Mouse (Mus musculus): Measurements from ENCODE around the gene Hoxa5. TPM values are rescaled to one million over a fixed set of nuclear protein-coding genes. Genes with fewer than 3 reads are reported as not detected.
A peak's percentile ranks its signal among the peaks of the same experiment; 100 is the strongest.

Hoxa5 gene
- polyA plus RNA-seq, 1 experiment = 0.46 TPM

DNA sequence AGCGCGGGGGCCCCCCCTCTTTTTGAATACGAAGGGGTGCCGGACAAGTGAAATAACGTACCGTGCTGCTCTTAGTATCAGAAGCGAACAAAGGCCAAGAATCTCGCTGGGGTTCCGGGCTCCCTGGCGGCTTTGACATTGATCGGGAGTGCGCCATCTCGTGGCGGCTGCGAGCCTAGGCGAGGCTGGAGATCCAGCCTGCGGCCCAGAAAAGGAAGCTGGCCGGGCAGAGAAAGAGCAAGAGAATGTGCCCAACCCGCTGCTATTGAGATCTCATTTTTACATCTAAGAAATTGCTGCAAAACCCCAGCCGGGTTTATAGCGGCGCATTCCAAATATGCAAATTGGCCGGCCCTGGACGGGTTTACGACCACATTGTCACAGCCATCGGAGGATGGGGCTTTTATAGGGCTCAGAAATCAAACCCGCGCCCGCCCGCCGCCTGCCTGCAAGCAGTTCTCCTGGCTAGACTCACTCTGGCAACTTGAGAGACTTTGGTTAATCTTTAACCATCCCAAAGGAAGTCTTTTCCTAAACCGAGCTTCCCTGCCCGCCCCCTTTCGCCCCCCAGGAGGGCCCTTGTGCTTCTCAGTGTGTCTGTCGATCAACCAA, 36.1 kb upstream of the Hoxa5 start, which contains the start of gene Hoxa10:
Hoxa10 (minus strand) TSS at position 466 of the 612 bp plus-strand sequence.
- peaks cover 22% of the 10 kb centered on the region for H3K4me1 ChIP-seq
- peak within 1 kb of the TSS; percentile 54 for H3K4me3 ChIP-seq (replicated peaks)
- H3K36me3 ChIP-seq (replicated peaks; ENCODE audit: low read length) = no peaks in the 10 kb centered on the region
- no peaks in the 10 kb centered on the region for H3K9me3 ChIP-seq
- no peak for TF ChIP-seq FLI1 (IDR thresholded peaks at IDR 0.05; ENCODE audit: low read length)
- no peak for TF ChIP-seq GATA1 (IDR thresholded peaks at IDR 0.05; ENCODE audit: borderline replicate concordance, low read length)
- H3K27me3 ChIP-seq (replicated peaks) = peaks cover 97% of the 10 kb centered on the region

DNA sequence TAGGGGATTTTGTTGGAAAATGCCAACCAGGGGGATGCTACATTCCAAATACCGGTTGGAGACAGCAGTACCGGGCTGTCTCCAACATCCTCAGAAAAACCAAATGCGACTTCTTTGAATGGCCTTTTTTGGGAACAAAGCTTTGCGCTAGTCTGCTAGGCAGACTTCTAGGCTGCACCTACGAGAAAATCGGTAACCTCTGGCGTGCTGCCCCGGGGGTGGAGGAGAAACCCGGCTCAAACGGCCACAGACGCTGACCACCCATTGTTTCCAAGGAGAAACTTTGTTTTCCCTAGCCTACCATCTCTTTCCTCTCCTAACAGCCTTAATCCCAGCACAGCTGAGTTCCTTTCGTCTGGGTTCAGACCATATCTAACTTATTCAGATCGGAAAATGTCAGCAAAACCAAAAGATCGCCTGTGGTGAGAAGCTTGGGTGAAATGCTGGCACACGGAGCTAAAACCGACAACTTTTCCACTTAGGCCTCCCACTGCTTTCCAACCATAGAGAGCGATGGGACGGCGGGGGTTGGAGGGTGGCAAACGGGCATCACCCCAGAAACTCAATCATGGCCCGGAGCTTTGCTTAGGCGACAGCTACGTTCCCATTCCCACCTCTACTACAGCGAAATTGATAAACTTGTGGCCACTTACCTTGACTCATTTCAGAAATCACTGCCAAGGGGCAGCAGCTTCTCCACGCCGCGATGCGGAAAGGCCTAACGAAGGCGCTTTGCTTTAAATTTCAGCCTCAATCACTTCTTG, 35.4 kb upstream of the Hoxa5 start:
- no peaks in the 10 kb centered on the region for H3K36me3 ChIP-seq (replicated peaks; ENCODE audit: low read length)
- peaks cover 2% of the 10 kb centered on the region; the same call in 1 of the 2 replicates for H3K9me3 ChIP-seq
- no peak for TF ChIP-seq GATA1 (IDR thresholded peaks at IDR 0.05; ENCODE audit: borderline replicate concordance, low read length)
- TF ChIP-seq FLI1 (IDR thresholded peaks at IDR 0.05; ENCODE audit: low read length) = no peak
- peaks cover 97% of the 10 kb centered on the region for H3K27me3 ChIP-seq (replicated peaks)
- peaks cover 15% of the 10 kb centered on the region for H3K4me1 ChIP-seq
- H3K4me3 ChIP-seq (replicated peaks) = peak overlapping the region; percentile 54

DNA sequence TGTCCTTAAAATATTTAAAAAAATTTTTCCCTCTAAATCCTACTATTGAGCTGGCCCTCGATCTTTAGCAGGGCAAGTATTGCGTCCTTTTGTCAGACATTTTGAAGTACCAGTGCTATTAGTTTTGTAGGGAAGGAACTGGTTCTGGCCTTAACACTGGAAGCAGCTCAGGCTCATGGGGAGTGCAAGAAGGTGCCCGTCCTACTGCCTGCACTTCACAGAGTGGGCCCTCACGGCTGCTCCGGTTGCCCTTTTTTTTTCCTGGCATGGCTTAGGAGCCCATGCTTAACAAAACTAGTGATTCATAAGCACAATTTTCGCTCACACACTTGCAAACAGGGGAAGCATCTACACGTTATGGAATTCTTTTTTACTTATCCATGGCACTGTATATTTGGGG, 34.6 kb upstream of the Hoxa5 start:
- Histone ChIP-seq H3K36me3 (replicated peaks; ENCODE audit: low read length) (no peaks in the 10 kb centered on the region), H3K27me3 (replicated peaks) (peaks cover 97% of the 10 kb centered on the region), H3K4me1 (peaks cover 21% of the 10 kb centered on the region), H3K4me3 (replicated peaks) (no peak overlapping the region), H3K9me3 (peaks cover 5% of the 10 kb centered on the region; the same call in 1 of the 2 replicates)
- TF ChIP-seq FLI1 (IDR thresholded peaks at IDR 0.05; ENCODE audit: low read length) (no peak), GATA1 (IDR thresholded peaks at IDR 0.05; ENCODE audit: borderline replicate concordance, low read length) (no peak)

DNA sequence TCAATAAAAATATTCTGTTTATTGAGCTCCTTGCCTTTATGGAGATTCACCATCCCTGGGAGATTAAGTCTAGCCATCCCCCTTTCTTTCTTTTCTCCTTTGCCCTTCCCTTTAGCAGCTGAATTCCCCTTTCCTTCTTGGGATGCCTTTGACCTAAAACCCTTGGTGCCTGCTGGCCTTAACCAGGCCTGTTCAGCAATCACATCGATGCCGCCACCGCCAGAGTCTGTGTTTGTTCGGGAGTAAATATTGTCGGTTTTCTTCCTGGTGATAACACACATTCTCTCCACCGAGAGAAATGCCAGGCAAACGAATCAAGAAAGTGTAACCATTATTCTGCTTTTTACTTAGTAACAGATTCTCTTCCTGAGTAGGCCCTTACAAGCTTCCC, 33.8 kb upstream of the Hoxa5 start:
- Histone ChIP-seq H3K27me3 (replicated peaks) (peaks cover 97% of the 10 kb centered on the region), H3K36me3 (replicated peaks; ENCODE audit: low read length) (no peaks in the 10 kb centered on the region), H3K4me1 (peaks cover 29% of the 10 kb centered on the region), H3K9me3 (peaks cover 5% of the 10 kb centered on the region; the same call in 1 of the 2 replicates), H3K4me3 (replicated peaks) (no peak overlapping the region)
- TF ChIP-seq FLI1 (IDR thresholded peaks at IDR 0.05; ENCODE audit: low read length) (no peak), GATA1 (IDR thresholded peaks at IDR 0.05; ENCODE audit: borderline replicate concordance, low read length) (no peak)

DNA sequence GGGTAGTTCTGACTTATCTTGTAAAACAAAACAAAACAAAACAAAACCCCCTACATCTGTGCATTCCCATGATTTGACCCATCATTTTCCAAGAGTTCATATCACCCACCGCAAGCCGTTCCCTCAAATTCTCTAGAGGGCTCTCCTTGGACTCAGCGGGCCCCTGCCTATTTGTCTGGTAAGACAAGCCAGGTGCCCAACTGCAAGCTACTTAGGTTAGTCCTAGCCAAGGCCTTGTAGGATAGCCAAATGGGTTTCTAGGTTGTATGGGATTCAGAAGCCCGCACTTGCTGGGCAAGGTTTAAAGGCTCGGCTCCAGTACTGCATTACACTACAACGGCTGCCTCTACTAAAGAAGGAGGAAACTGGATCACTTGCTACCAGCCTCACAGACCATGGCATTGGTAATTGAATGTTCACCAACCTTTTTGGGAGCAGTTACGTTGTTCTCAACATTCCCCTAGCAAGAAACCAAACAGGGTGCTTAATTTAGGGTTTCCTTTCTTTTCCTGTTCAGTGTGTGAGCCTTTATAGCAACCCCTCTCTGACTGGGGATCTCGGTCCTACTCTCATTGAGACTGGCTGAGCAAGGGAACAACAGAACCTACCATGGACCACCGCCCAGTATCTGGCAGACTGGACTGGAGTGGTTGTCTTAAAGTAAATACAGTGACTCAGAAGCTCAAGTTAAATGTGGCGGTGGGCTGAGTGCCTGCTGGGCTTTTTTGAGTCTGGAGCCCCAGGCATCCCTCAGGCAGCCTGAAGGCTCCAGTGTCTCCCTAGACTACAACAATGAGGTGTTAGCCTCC, 33.2 kb upstream of the Hoxa5 start:
- no peak for TF ChIP-seq FLI1 (IDR thresholded peaks at IDR 0.05; ENCODE audit: low read length)
- no peak for TF ChIP-seq GATA1 (IDR thresholded peaks at IDR 0.05; ENCODE audit: borderline replicate concordance, low read length)
- Histone ChIP-seq H3K36me3 (replicated peaks; ENCODE audit: low read length) (no peaks in the 10 kb centered on the region), H3K4me1 (peaks cover 35% of the 10 kb centered on the region), H3K27me3 (replicated peaks) (peaks cover 97% of the 10 kb centered on the region), H3K4me3 (replicated peaks) (no peak overlapping the region), H3K9me3 (peaks cover 5% of the 10 kb centered on the region; the same call in 1 of the 2 replicates)

DNA sequence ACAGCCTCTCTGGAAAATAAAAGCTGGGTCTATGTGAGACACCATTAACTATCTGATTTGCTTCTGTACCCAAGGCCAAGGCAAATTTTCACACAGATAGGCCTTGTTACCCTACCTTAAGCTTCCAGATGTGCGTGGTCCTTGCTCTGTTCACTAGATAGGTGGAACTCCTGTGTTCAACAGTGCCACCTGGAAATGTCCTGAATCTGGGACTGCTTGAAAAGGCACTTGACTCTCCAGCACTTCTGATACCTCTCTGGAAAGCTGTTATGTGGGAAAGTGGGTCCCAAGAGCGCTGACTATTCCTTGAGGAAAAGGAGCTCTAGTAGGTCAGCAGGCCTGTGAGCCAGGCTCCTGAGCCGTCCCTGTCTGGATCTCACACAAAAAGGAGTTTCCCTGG, 32.4 kb upstream of the Hoxa5 start:
- Histone ChIP-seq H3K27me3 (replicated peaks) (peaks cover 98% of the 10 kb centered on the region), H3K36me3 (replicated peaks; ENCODE audit: low read length) (no peaks in the 10 kb centered on the region), H3K4me3 (replicated peaks) (no peak overlapping the region), H3K9me3 (peaks cover 5% of the 10 kb centered on the region; the same call in 1 of the 2 replicates), H3K4me1 (peaks cover 43% of the 10 kb centered on the region)
- TF ChIP-seq FLI1 (IDR thresholded peaks at IDR 0.05; ENCODE audit: low read length) (no peak), GATA1 (IDR thresholded peaks at IDR 0.05; ENCODE audit: borderline replicate concordance, low read length) (no peak)

DNA sequence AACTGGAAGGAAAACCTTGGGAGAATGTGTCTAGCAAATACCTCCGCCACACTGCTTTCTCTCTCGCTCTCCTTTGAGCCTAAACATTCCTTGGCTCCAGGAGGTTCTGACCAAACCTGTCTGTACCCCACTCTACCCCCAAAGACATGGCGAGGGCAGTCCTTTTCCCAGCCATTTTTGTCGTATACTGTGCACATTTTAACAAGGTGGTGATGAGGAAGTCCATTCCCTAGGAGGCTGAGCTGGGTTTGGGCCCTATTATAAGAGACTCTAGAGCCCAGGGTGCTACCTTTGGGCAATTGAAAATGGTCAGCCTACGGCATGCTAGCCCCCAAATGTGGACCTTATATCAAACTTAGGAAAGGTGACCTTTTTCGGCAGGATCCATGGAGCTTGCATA, 31.5 kb upstream of the Hoxa5 start:
- no peak for TF ChIP-seq FLI1 (IDR thresholded peaks at IDR 0.05; ENCODE audit: low read length)
- Histone ChIP-seq H3K4me3 (replicated peaks) (no peak overlapping the region), H3K36me3 (replicated peaks; ENCODE audit: low read length) (no peaks in the 10 kb centered on the region), H3K27me3 (replicated peaks) (peaks cover 96% of the 10 kb centered on the region), H3K9me3 (peaks cover 5% of the 10 kb centered on the region; the same call in 1 of the 2 replicates), H3K4me1 (peaks cover 43% of the 10 kb centered on the region)

DNA sequence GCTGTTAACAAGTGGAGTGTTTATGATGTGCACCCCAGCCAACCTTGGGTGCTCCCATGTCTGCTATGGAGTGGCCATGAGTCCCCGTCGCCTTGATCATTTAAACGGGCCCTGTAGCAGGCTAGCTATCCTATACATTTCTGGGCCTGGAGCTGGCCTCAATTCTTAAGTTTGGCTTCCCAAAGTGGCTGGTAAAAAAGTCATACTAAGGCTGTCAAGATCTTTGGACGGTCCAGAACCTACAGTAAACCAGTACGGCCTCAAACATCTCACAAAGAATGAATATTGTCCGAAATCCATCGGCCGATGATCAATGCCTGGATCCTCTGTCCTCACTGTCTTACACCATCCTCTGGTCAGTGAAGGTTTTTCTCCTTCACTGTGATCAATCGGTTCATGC, 30.9 kb upstream of the Hoxa5 start:
- Histone ChIP-seq H3K9me3 (peaks cover 5% of the 10 kb centered on the region; the same call in 1 of the 2 replicates), H3K4me3 (replicated peaks) (no peak overlapping the region), H3K4me1 (peaks cover 43% of the 10 kb centered on the region), H3K36me3 (replicated peaks; ENCODE audit: low read length) (no peaks in the 10 kb centered on the region), H3K27me3 (replicated peaks) (peaks cover 96% of the 10 kb centered on the region)
- TF ChIP-seq GATA1 (IDR thresholded peaks at IDR 0.05; ENCODE audit: borderline replicate concordance, low read length) (no peak), FLI1 (IDR thresholded peaks at IDR 0.05; ENCODE audit: low read length) (no peak)

DNA sequence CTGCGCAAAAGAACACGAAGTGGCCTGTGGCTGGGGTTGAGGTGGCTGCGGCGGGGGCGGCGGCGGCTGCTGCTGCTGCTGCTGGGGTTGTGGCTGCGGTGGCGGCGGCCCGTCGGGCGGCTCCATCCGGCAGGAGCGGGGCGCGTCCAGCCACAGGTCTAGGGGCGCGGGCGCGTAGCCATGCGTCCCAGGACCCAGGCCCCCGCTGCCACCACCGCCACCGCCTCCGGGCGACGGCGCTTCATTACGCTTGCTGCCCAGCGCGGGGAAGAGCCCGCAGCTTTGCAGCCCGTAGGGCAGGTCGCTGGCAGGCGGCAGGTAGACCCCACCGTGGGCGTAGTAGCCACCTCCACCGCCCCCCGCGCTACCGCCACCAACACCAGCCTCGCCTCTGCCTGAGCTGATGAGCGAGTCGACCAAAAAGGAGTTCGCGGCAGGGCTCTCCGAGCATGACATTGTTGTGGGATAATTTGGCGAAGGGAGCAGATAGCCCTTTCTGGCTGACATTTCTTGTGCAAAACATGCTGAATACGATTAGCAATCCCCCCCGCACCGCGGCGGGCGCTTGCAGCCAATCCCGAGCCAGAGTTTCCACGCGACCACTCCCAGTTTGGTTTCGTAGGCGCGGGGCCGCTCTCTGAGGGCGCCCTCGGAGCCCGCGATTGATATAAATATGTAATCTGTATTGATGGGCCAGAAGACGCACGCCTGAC, 30.2 kb upstream of the Hoxa5 start:
- Histone ChIP-seq H3K27me3 (replicated peaks) (peaks cover 96% of the 10 kb centered on the region), H3K4me1 (peaks cover 44% of the 10 kb centered on the region), H3K4me3 (replicated peaks) (peak overlapping the region; percentile 85), H3K9me3 (peaks cover 5% of the 10 kb centered on the region; the same call in 1 of the 2 replicates), H3K36me3 (replicated peaks; ENCODE audit: low read length) (no peaks in the 10 kb centered on the region)
- no peak for TF ChIP-seq FLI1 (IDR thresholded peaks at IDR 0.05; ENCODE audit: low read length)
- TF ChIP-seq GATA1 (IDR thresholded peaks at IDR 0.05; ENCODE audit: borderline replicate concordance, low read length) = no peak

Data from megakaryocyte, embryonic 14.5 days (primary cell).